Mouse (Mus musculus) small intestine, adult 2 months (tissue): ENCODE data around the gene Fancd2.

ENCODE experiments used
- CTCF ChIP-seq: fragments of 200-500 bp; IDR thresholded peaks from 2 replicates; pipeline ENCODE4 v1.5.1; 2012; ENCODE audit warnings: low read depth, mild to moderate bottlenecking, control low read depth, inconsistent platforms, low read length, moderate library complexity, mixed read lengths; ENCODE audit not compliant: insufficient replicate concordance, insufficient read length; ENCODE audit errors: extremely low read depth
- POLR2A ChIP-seq: fragments of 200-500 bp; IDR thresholded peaks from 2 replicates; pipeline ENCODE4 v1.6.1; 2012; ENCODE audit warnings: low read depth, mild to moderate bottlenecking, control low read depth, inconsistent platforms, low read length, moderate library complexity

GRCm38 (mm10) chr6:113564557-113564956 lies 33.1 kb downstream of the Fancd2 start:
- TF ChIP-seq POLR2A, result no peak
- TF ChIP-seq CTCF, result no peak
